Mouse (Mus musculus): ENCODE measurements around the gene Gng7. TPM values are rescaled to one million over a fixed set of nuclear protein-coding genes. Genes with fewer than 3 reads are reported as not detected.

Gng7 gene
- total and polyA plus RNA-seq, 3 experiments = 0.24 to 0.47 TPM; not detected in 1

- Histone ChIP-seq H3K27me3 (replicated peaks) (peaks cover 15% of the 10 kb centered on the region), H3K9me3 (replicated peaks; ENCODE audit: low read length) (no peaks in the 10 kb centered on the region), H3K27ac (ENCODE audit: insufficient read depth, low read depth) (no peak overlapping the region), H3K4me2 (ENCODE audit: insufficient read depth, low read depth, poor library complexity, severe bottlenecking) (no peak overlapping the region), H3K4me1 (ENCODE audit: control insufficient read depth in 1 of 2, insufficient read depth in 2 of 2) (peaks cover 5 to 16% of the 10 kb centered on the region in 2 experiments; a peak in 2 of 4 replicates), H3K36me3 (replicated peaks in 1 of 2; ENCODE audit: control insufficient read depth in 1 of 2, insufficient read depth in 1 of 2, low read length in 1 of 2) (peaks cover 0 to 53% of the 10 kb centered on the region in 2 experiments), H3K79me2 (replicated peaks; ENCODE audit: control insufficient read depth, extremely low read depth, insufficient read depth, poor library complexity, severe bottlenecking) (no peaks in the 10 kb centered on the region), H3K4me3 (replicated peaks in 1 of 3; ENCODE audit: low read depth in 2 of 3, low read length in 2 of 3, poor library complexity in 1 of 3) (no peak overlapping the region), H3K9ac (ENCODE audit: insufficient read depth, low read depth) (no peak overlapping the region)
- dilution Hi-C loops (cut with MboI; ENCODE audit: extremely low pct_ligation_motif_present, extremely low pct_unique_long_range_greater_than_20kb, low sequenced_read_pairs) (no loop called here), in situ Hi-C loops (cut with MboI; ENCODE audit: low pct_ligation_motif_present, low pct_unique_long_range_greater_than_20kb, low sequenced_read_pairs) (no loop called here)
- no peak for TF ChIP-seq CTCF (conservative IDR thresholded peaks at IDR 0.05 in 1 of 2, IDR thresholded peaks at IDR 0.05 in 1 of 2; ENCODE audit: low read depth in 2 of 2, low read length in 2 of 2)
- no peak for TF ChIP-seq MAX (IDR thresholded peaks at IDR 0.05; ENCODE audit: low read length)
- TF ChIP-seq POLR2AphosphoS2 (IDR thresholded peaks at IDR 0.05; ENCODE audit: low read depth, low read length) = no peak
- TF ChIP-seq MAFK (IDR thresholded peaks at IDR 0.05; ENCODE audit: insufficient replicate concordance, low read length) = no peak
- TF ChIP-seq MXI1 (IDR thresholded peaks at IDR 0.05; ENCODE audit: low read depth, low read length) = no peak
- TF ChIP-seq EP300 (IDR thresholded peaks at IDR 0.05; ENCODE audit: low read length) = no peak
- TF ChIP-seq TBP (conservative IDR thresholded peaks at IDR 0.05; ENCODE audit: low read depth, low read length) = no peak
- no peak for TF ChIP-seq SIN3A (IDR thresholded peaks at IDR 0.05; ENCODE audit: low read length)
- no peak for TF ChIP-seq ELF1 (IDR thresholded peaks at IDR 0.05; ENCODE audit: low read depth, low read length)
- TF ChIP-seq PAX5 (IDR thresholded peaks at IDR 0.05; ENCODE audit: low read length) = no peak
- TF ChIP-seq ZNF384 (IDR thresholded peaks at IDR 0.05; ENCODE audit: low read depth, low read length) = no peak
- no peak for DNase-seq (ENCODE audit: extremely low read depth)
Observed at GRCm38 (mm10) chr10:80915736-80916135, 99.0 kb downstream of the Gng7 start.

- Histone ChIP-seq H3K4me1 (ENCODE audit: control insufficient read depth in 1 of 2, insufficient read depth in 2 of 2) (peaks cover 5 to 16% of the 10 kb centered on the region in 2 experiments; a peak in 2 of 4 replicates), H3K9ac (ENCODE audit: insufficient read depth, low read depth) (no peak overlapping the region), H3K27ac (ENCODE audit: insufficient read depth, low read depth) (no peak overlapping the region), H3K36me3 (replicated peaks in 1 of 2; ENCODE audit: control insufficient read depth in 1 of 2, insufficient read depth in 1 of 2, low read length in 1 of 2) (peaks cover 0 to 58% of the 10 kb centered on the region in 2 experiments), H3K4me2 (ENCODE audit: insufficient read depth, low read depth, poor library complexity, severe bottlenecking) (no peak overlapping the region), H3K9me3 (replicated peaks; ENCODE audit: low read length) (no peaks in the 10 kb centered on the region), H3K27me3 (replicated peaks) (peaks cover 14% of the 10 kb centered on the region), H3K4me3 (replicated peaks in 1 of 3; ENCODE audit: low read depth in 2 of 3, low read length in 2 of 3, poor library complexity in 1 of 3) (no peak overlapping the region), H3K79me2 (replicated peaks; ENCODE audit: control insufficient read depth, extremely low read depth, insufficient read depth, poor library complexity, severe bottlenecking) (no peaks in the 10 kb centered on the region)
- in situ Hi-C loops (cut with MboI; ENCODE audit: low pct_ligation_motif_present, low pct_unique_long_range_greater_than_20kb, low sequenced_read_pairs) = no loop called here
- no peak for DNase-seq (ENCODE audit: extremely low read depth)
- dilution Hi-C loops (cut with MboI; ENCODE audit: extremely low pct_ligation_motif_present, extremely low pct_unique_long_range_greater_than_20kb, low sequenced_read_pairs) = no loop called here
- no peak for TF ChIP-seq ZKSCAN1 (IDR thresholded peaks at IDR 0.05; ENCODE audit: borderline replicate concordance, low read depth, low read length)
- TF ChIP-seq SMC3 (IDR thresholded peaks at IDR 0.05; ENCODE audit: low read depth, low read length) = no peak
- TF ChIP-seq USF1 (IDR thresholded peaks at IDR 0.05; ENCODE audit: low read depth, low read length) = no peak
- TF ChIP-seq MAZ (IDR thresholded peaks at IDR 0.05; ENCODE audit: low read depth, low read length) = no peak
- no peak for TF ChIP-seq ZC3H11A (IDR thresholded peaks at IDR 0.05; ENCODE audit: low read depth, low read length)
- no peak for TF ChIP-seq TBP (conservative IDR thresholded peaks at IDR 0.05; ENCODE audit: low read depth, low read length)
- TF ChIP-seq TCF12 (IDR thresholded peaks at IDR 0.05; ENCODE audit: low read depth, low read length) = no peak
- no peak for TF ChIP-seq HCFC1 (IDR thresholded peaks at IDR 0.05; ENCODE audit: low read depth, low read length)
- no peak for TF ChIP-seq MEF2A (IDR thresholded peaks at IDR 0.05; ENCODE audit: borderline replicate concordance, low read depth, low read length)
- TF ChIP-seq ETS1 (conservative IDR thresholded peaks at IDR 0.05; ENCODE audit: low read depth, low read length) = no peak
- no peak for TF ChIP-seq RCOR1 (conservative IDR thresholded peaks at IDR 0.05; ENCODE audit: low read depth, low read length)
- TF ChIP-seq USF2 (conservative IDR thresholded peaks at IDR 0.05; ENCODE audit: low read depth, low read length) = no peak
- no peak for TF ChIP-seq JUND (conservative IDR thresholded peaks at IDR 0.05; ENCODE audit: low read depth, low read length)
- TF ChIP-seq RAD21 (IDR thresholded peaks at IDR 0.05; ENCODE audit: low read depth, low read length) = no peak
Observed at GRCm38 (mm10) chr10:80915260-80915659, 99.5 kb downstream of the Gng7 start.

All from CH12.LX (cell line).